Mouse (Mus musculus): ENCODE data around the gene Gemin8. TPM values are rescaled to one million over a fixed set of nuclear protein-coding genes. Genes with fewer than 3 reads are reported as not detected.
A peak's percentile ranks its signal among the peaks of the same experiment; 100 is the strongest.

Gene Gemin8
- 10 to 100 TPM; 15.7 to 40.9 (median 25.3) TPM for polyA plus RNA-seq (2017; shearing (Covaris generic))

- peak; percentile 96 for ATAC-seq
These were observed at the start of gene Gemin8 for GRCm38 (mm10) chrX:166169892-166170799. Gene Gemin8 (plus strand): TSS chrX:166170454.

- no peak for ATAC-seq
These were observed 23.0 kb upstream of the Gemin8 start for GRCm38 (mm10) chrX:166147158-166147846.

GRCm38 (mm10) chrX:166162773-166163172, 7.5 kb upstream of the Gemin8 start:
- no peak for ATAC-seq

- no peak for ATAC-seq
These were observed 2.9 kb upstream of the Gemin8 start for GRCm38 (mm10) chrX:166167307-166167706.

- ATAC-seq = no peak
These were observed 2.3 kb upstream of the Gemin8 start for GRCm38 (mm10) chrX:166167923-166168322.

GRCm38 (mm10) chrX:166170800-166171738, 815 bp downstream of the Gemin8 start:
- ATAC-seq = peak; percentile 9

- ATAC-seq = no peak
These were observed 1.8 kb downstream of the Gemin8 start for GRCm38 (mm10) chrX:166172041-166172440.

- no peak for ATAC-seq
These were observed 2.4 kb downstream of the Gemin8 start for GRCm38 (mm10) chrX:166172661-166173060.

- no peak for ATAC-seq
These were observed 3.5 kb downstream of the Gemin8 start for GRCm38 (mm10) chrX:166173796-166174195.

GRCm38 (mm10) chrX:166177929-166178328, 7.7 kb downstream of the Gemin8 start:
- ATAC-seq = peak; percentile 35

GRCm38 (mm10) chrX:166183094-166183493, 12.8 kb downstream of the Gemin8 start:
- no peak for ATAC-seq

GRCm38 (mm10) chrX:166185327-166185913, 15.2 kb downstream of the Gemin8 start:
- ATAC-seq = peak; percentile 73

GRCm38 (mm10) chrX:166187803-166188202, 17.5 kb downstream of the Gemin8 start:
- ATAC-seq = no peak

GRCm38 (mm10) chrX:166196327-166196726, 26.1 kb downstream of the Gemin8 start:
- no peak for ATAC-seq

- ATAC-seq = no peak
These were observed 28.0 kb downstream of the Gemin8 start for GRCm38 (mm10) chrX:166198266-166198665.

GRCm38 (mm10) chrX:166199812-166200211, 29.6 kb downstream of the Gemin8 start:
- no peak for ATAC-seq

GRCm38 (mm10) chrX:166214576-166214975, 44.3 kb downstream of the Gemin8 start:
- ATAC-seq = peak; percentile 14

GRCm38 (mm10) chrX:166216248-166216647, 46.0 kb downstream of the Gemin8 start:
- no peak for ATAC-seq

- ATAC-seq = no peak
These were observed 46.5 kb downstream of the Gemin8 start for GRCm38 (mm10) chrX:166216720-166217119.

GRCm38 (mm10) chrX:166219331-166219730, 49.1 kb downstream of the Gemin8 start:
- no peak for ATAC-seq

- ATAC-seq = peak; percentile 59
These were observed 56.6 kb downstream of the Gemin8 start for GRCm38 (mm10) chrX:166226856-166227255.

- ATAC-seq = peak; percentile 84
These were observed 59.5 kb downstream of the Gemin8 start for GRCm38 (mm10) chrX:166229750-166230149.

Data from inflammation-experienced regulatory T-cells, adult 6 months (primary cell).